Mouse (Mus musculus) hindbrain, embryonic 14.5 days (tissue): ENCODE data around the gene Ccdc3. TPM values are rescaled to one million over a fixed set of nuclear protein-coding genes. Genes with fewer than 3 reads are reported as not detected.

ENCODE experiments used
- ATAC-seq: fragments of 200-750 bp; cut with Nextera tagmentation; 2 replicates; pipeline ENCODE4 v1.8.0; 2017; ENCODE audit warnings: moderate number of reproducible peaks, mild to moderate bottlenecking, moderate TSS enrichment, moderate library complexity; ENCODE audit not compliant: low FRiP score
- DNase-seq: peaks from one replicate; pipeline ENCODE4 v3.0.0-alpha.2; 2015; ENCODE audit warnings: low spot score
- H3K27ac ChIP-seq: fragments of 300-500 bp; sonication (generic); 2 replicates; pipeline ENCODE4 v1.5.1; 2014; ENCODE audit warnings: mild to moderate bottlenecking, moderate library complexity
- H3K27me3 ChIP-seq: fragments of 300-500 bp; sonication (generic); 2 replicates; pipeline ENCODE4 v1.6.1; 2014; ENCODE audit warnings: mild to moderate bottlenecking, low read length, mixed read lengths; ENCODE audit not compliant: control insufficient read depth, insufficient read depth
- H3K36me3 ChIP-seq: fragments of 300-500 bp; sonication (generic); replicated peaks from 2 replicates; pipeline ENCODE4 v1.6.1; 2014; ENCODE audit not compliant: control insufficient read depth, insufficient read depth
- H3K4me1 ChIP-seq: fragments of 300-500 bp; sonication (generic); replicated peaks from 2 replicates; pipeline ENCODE4 v1.6.1; 2014; ENCODE audit warnings: antibody characterized with exemption, low read length, mixed read lengths; ENCODE audit not compliant: control insufficient read depth, insufficient read depth
- H3K4me2 ChIP-seq: fragments of 300-500 bp; sonication (generic); replicated peaks from 2 replicates; pipeline ENCODE4 v1.6.1; 2014; ENCODE audit warnings: mild to moderate bottlenecking, moderate library complexity
- H3K4me3 ChIP-seq: fragments of 300-500 bp; sonication (generic); replicated peaks from 2 replicates; pipeline ENCODE4 v1.5.1; 2014; ENCODE audit warnings: mild to moderate bottlenecking, low read length
- H3K9ac ChIP-seq: fragments of 300-500 bp; sonication (generic); 2 replicates; pipeline ENCODE4 v1.6.1; 2014
- H3K9me3 ChIP-seq: fragments of 300-500 bp; sonication (generic); 2 replicates; pipeline ENCODE4 v1.6.1; 2016; ENCODE audit warnings: low read length; ENCODE audit not compliant: control insufficient read depth
- WGBS: fragments of 180-500 bp; shearing (Covaris S2); extraction: QIAGEN DNeasy Blood & Tissue Kit; methylation state at CpG from one replicate; pipeline ENCODE4 v1.1.7; 2014; 5-methylcytosine and 5-hydroxymethylcytosine counted together
- polyA plus RNA-seq: library from polyadenylated mRNA; unstranded; fragments of >200 nt; fragmentation: Nextera tagmentation; extraction: Ambion mirVana; gene quantifications from 2 replicates; pipeline ENCODE4 v1.2.1, GENCODE M21; 2014

The Ccdc3 gene
- polyA plus RNA-seq, 1 experiment from 2014 or later = 16.6 TPM

GRCm38 (mm10) chr2:5171301-5172000, 33.9 kb downstream of the Ccdc3 start:
- WGBS = 83% methylated on average over 5 of the region's 5 CpGs

GRCm38 (mm10) chr2:5172773-5173172, 35.2 kb downstream of the Ccdc3 start:
- no peak for DNase-seq
- Histone ChIP-seq H3K4me3 (no peak overlapping the region), H3K9me3 (peaks cover 14% of the 10 kb centered on the region), H3K27ac (no peak overlapping the region), H3K4me2 (no peak overlapping the region), H3K36me3 (no peaks in the 10 kb centered on the region), H3K27me3 (no peaks in the 10 kb centered on the region), H3K9ac (no peak overlapping the region), H3K4me1 (no peaks in the 10 kb centered on the region)
- ATAC-seq = no peak
- WGBS = 80% methylated on average over 2 of the region's 2 CpGs

More at GRCm38 (mm10) chr2:5171301-5172000, 33.9 kb downstream of the Ccdc3 start:
- no peaks in the 10 kb centered on the region for H3K27me3 ChIP-seq
- no peak overlapping the region for H3K4me2 ChIP-seq
- no peak overlapping the region for H3K27ac ChIP-seq
- ATAC-seq = no peak
- H3K9ac ChIP-seq = no peak overlapping the region
- peaks cover 4% of the 10 kb centered on the region; the same call in 1 of the 2 replicates for H3K9me3 ChIP-seq
- no peak overlapping the region for H3K4me3 ChIP-seq
- no peaks in the 10 kb centered on the region for H3K4me1 ChIP-seq
- no peaks in the 10 kb centered on the region for H3K36me3 ChIP-seq
- DNase-seq = no peak

GRCm38 (mm10) chr2:5174716-5175115, 37.1 kb downstream of the Ccdc3 start:
- H3K27ac ChIP-seq = no peak overlapping the region
- no peaks in the 10 kb centered on the region for H3K4me1 ChIP-seq
- ATAC-seq = no peak
- H3K4me2 ChIP-seq = no peak overlapping the region
- no peak overlapping the region for H3K4me3 ChIP-seq
- H3K27me3 ChIP-seq = no peaks in the 10 kb centered on the region
- DNase-seq = no peak
- peaks cover 14% of the 10 kb centered on the region for H3K9me3 ChIP-seq
- no peaks in the 10 kb centered on the region for H3K36me3 ChIP-seq
- no peak overlapping the region for H3K9ac ChIP-seq

GRCm38 (mm10) chr2:5181462-5182443, 44.2 kb downstream of the Ccdc3 start:
- Histone ChIP-seq H3K27me3 (no peaks in the 10 kb centered on the region), H3K4me1 (no peaks in the 10 kb centered on the region), H3K9me3 (peaks cover 7% of the 10 kb centered on the region), H3K27ac (no peak overlapping the region), H3K4me3 (no peak overlapping the region), H3K9ac (no peak overlapping the region), H3K36me3 (no peaks in the 10 kb centered on the region), H3K4me2 (no peak overlapping the region)
- DNase-seq = peak; percentile 28
- WGBS = 67% methylated on average over 5 of the region's 5 CpGs
- no peak for ATAC-seq

- WGBS = 89% methylated on average over 4 of the region's 4 CpGs
- no peak overlapping the region for H3K27ac ChIP-seq
Observed at GRCm38 (mm10) chr2:5184166-5184565, 46.6 kb downstream of the Ccdc3 start.

GRCm38 (mm10) chr2:5185631-5186030, 48.1 kb downstream of the Ccdc3 start:
- Histone ChIP-seq H3K9me3 (no peaks in the 10 kb centered on the region), H3K9ac (no peak overlapping the region), H3K27ac (no peak overlapping the region), H3K4me3 (no peak overlapping the region), H3K4me1 (no peaks in the 10 kb centered on the region), H3K27me3 (no peaks in the 10 kb centered on the region), H3K36me3 (no peaks in the 10 kb centered on the region), H3K4me2 (no peak overlapping the region)
- 85% methylated on average over 3 of the region's 3 CpGs for WGBS
- DNase-seq (no peak), ATAC-seq (no peak)

More at GRCm38 (mm10) chr2:5184166-5184565, 46.6 kb downstream of the Ccdc3 start:
- ATAC-seq (no peak), DNase-seq (no peak)
- Histone ChIP-seq H3K4me2 (no peak overlapping the region), H3K9me3 (no peaks in the 10 kb centered on the region), H3K36me3 (no peaks in the 10 kb centered on the region), H3K9ac (no peak overlapping the region), H3K27me3 (no peaks in the 10 kb centered on the region), H3K4me1 (no peaks in the 10 kb centered on the region), H3K4me3 (no peak overlapping the region)

GRCm38 (mm10) chr2:5192156-5192555, 54.6 kb downstream of the Ccdc3 start:
- H3K4me2 ChIP-seq = no peak overlapping the region
- H3K9ac ChIP-seq = no peak overlapping the region
- WGBS = 90% methylated on average over 4 of the region's 4 CpGs
- H3K4me3 ChIP-seq = no peak overlapping the region
- no peaks in the 10 kb centered on the region for H3K27me3 ChIP-seq
- H3K4me1 ChIP-seq = no peaks in the 10 kb centered on the region
- no peak for DNase-seq
- no peaks in the 10 kb centered on the region for H3K9me3 ChIP-seq
- H3K36me3 ChIP-seq = no peaks in the 10 kb centered on the region
- ATAC-seq = no peak
- H3K27ac ChIP-seq = no peak overlapping the region

GRCm38 (mm10) chr2:5193071-5193470, 55.5 kb downstream of the Ccdc3 start:
- H3K36me3 ChIP-seq = no peaks in the 10 kb centered on the region

GRCm38 (mm10) chr2:5194701-5195215, 57.2 kb downstream of the Ccdc3 start:
- 84% methylated on average over 6 of the region's 6 CpGs for WGBS
- Histone ChIP-seq H3K4me1 (no peaks in the 10 kb centered on the region), H3K36me3 (no peaks in the 10 kb centered on the region), H3K4me3 (no peak overlapping the region), H3K4me2 (no peak overlapping the region), H3K9me3 (no peaks in the 10 kb centered on the region), H3K27ac (no peak overlapping the region), H3K27me3 (no peaks in the 10 kb centered on the region), H3K9ac (no peak overlapping the region)
- ATAC-seq (no peak), DNase-seq (no peak)

More at GRCm38 (mm10) chr2:5193071-5193470, 55.5 kb downstream of the Ccdc3 start:
- H3K9ac ChIP-seq = no peak overlapping the region
- 86% methylated on average over 4 of the region's 4 CpGs for WGBS
- no peaks in the 10 kb centered on the region for H3K9me3 ChIP-seq
- no peaks in the 10 kb centered on the region for H3K27me3 ChIP-seq
- H3K4me3 ChIP-seq = no peak overlapping the region
- H3K4me1 ChIP-seq = no peaks in the 10 kb centered on the region
- ATAC-seq = no peak
- H3K27ac ChIP-seq = no peak overlapping the region
- no peak overlapping the region for H3K4me2 ChIP-seq
- DNase-seq = no peak
